In the genomic region with DNA sequence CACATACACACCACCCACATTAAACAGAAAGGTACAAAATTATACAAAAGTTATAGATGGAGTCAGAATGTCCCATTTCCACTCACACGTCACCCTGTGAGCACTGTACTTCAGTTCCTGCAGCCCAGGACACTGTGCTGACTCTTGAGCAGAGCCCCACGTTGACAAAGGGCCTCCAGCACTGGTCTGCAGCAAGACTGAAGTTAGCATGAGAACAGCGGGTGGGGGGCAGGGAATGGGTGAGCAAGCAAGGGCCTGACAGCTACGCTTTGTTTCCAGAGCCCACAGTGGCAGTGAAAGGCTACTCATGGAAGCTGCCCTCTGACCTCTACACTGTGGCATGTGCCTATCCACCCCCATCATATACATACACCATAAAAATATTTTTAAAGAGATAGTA, we compare ENCODE assay signal across 28 mouse cellular contexts. TPM values are rescaled to one million over a fixed set of nuclear protein-coding genes. Genes with fewer than 3 reads are reported as not detected.
DNase-seq lines count a peak whose midpoint lies in the region; TF ChIP-seq lines count a peak whose summit lies in the region.
"Had no signal": no experiment of that assay in that cellular context is flagged by ENCODE, and none has a peak within 500 bp of the region (broad histone marks: within the 10 kb centered on the region; RNA-seq: fewer than 3 reads in every experiment).

No protein-coding gene starts in this region.

- H3K36me3 ChIP-seq in ES-Bruce4 (ENCODE audit: control insufficient read depth, insufficient read depth, low read length, poor library complexity, severe bottlenecking): no peaks in the 10 kb centered on the region
- H3K36me3 ChIP-seq in thymus, adult 2 months (ENCODE audit: control insufficient read depth, insufficient read depth, low read length): no peaks in the 10 kb centered on the region
- H3K36me3 ChIP-seq: embryonic facial prominence, embryonic 12.5 days; G1E; heart, embryonic 12.5 days; limb, embryonic 10.5 days; limb, embryonic 15.5 days; liver, embryonic 13.5 days had no signal

- H3K4me3 ChIP-seq in left cerebral cortex, adult 2 months: no peak overlapping the region
- H3K4me3 ChIP-seq in ES-Bruce4 (ENCODE audit: low read depth, low read length): no peak overlapping the region
- H3K4me3 ChIP-seq in thymus, adult 2 months (ENCODE audit: control insufficient read depth, insufficient read depth, low read length): no peak overlapping the region
- H3K4me3 ChIP-seq: embryonic facial prominence, embryonic 12.5 days; heart, adult 2 months; heart, embryonic 12.5 days; layer of hippocampus, adult 2 months; limb, embryonic 10.5 days; limb, embryonic 15.5 days; liver, embryonic 13.5 days; neural tube, embryonic 15.5 days had no signal

- no peaks in the 10 kb centered on the region for H3K9me3 ChIP-seq in ES-Bruce4 (replicated peaks; ENCODE audit: control insufficient read depth, insufficient read depth, low read length, poor library complexity, severe bottlenecking)
- H3K9me3 ChIP-seq: embryonic facial prominence, embryonic 12.5 days; limb, embryonic 10.5 days; limb, embryonic 15.5 days; liver, embryonic 13.5 days; neural tube, embryonic 15.5 days had no signal

- intact Hi-C loops in left cerebral cortex, adult 2 months (cut with DNase I): no loop called here
- intact Hi-C loops in left cerebral cortex, postnatal 36 days (cut with DNase I): loop anchor here (5.0 kb wide), 1 partner anchor 37 kb away; no protein-coding TSS in a partner anchor

- H3K9ac ChIP-seq in ES-Bruce4 (ENCODE audit: low read depth, poor library complexity, severe bottlenecking): no peak overlapping the region
- H3K9ac ChIP-seq: embryonic facial prominence, embryonic 12.5 days; heart, embryonic 12.5 days; limb, embryonic 15.5 days; liver, embryonic 13.5 days; neural tube, embryonic 15.5 days had no signal

- H3K27me3 ChIP-seq in ES-Bruce4 (ENCODE audit: control insufficient read depth, insufficient read depth, low read length, poor library complexity, severe bottlenecking): no peaks in the 10 kb centered on the region
- H3K27me3 ChIP-seq in thymus, adult 2 months (ENCODE audit: control insufficient read depth, insufficient read depth, low read length): no peaks in the 10 kb centered on the region
- H3K27me3 ChIP-seq: embryonic facial prominence, embryonic 12.5 days; heart, embryonic 12.5 days; limb, embryonic 15.5 days; liver, embryonic 13.5 days; neural tube, embryonic 15.5 days had no signal

- TF ChIP-seq POLR2A in ES-Bruce4 (IDR thresholded peaks at IDR 0.05; ENCODE audit: insufficient read depth, low read length): no peak
- no peak for TF ChIP-seq POLR2A in thymus, adult 2 months (IDR thresholded peaks at IDR 0.05; ENCODE audit: control insufficient read depth, extremely low read depth, insufficient read depth, low read length, poor library complexity)

- TF ChIP-seq CTCF in left cerebral cortex, adult 2 months (IDR thresholded peaks at IDR 0.05): no peak
- no peak for TF ChIP-seq CTCF in ES-Bruce4 (IDR thresholded peaks at IDR 0.05; ENCODE audit: low read depth, low read length)
- TF ChIP-seq CTCF in thymus, adult 2 months (IDR thresholded peaks at IDR 0.05; ENCODE audit: borderline replicate concordance, control insufficient read depth, extremely low read depth, insufficient read depth, low read length, poor library complexity): no peak

- WGBS in thymus, adult 2 months: 86% methylated on average over 4 of the region's 4 CpGs

- 0 out of 2 replicates have a peak, but pooled peaks have one; percentile 36 for TF ChIP-seq EP300 in ES-Bruce4 (IDR thresholded peaks at IDR 0.05; ENCODE audit: insufficient read depth, low read depth, low read length)

- DNase-seq in left cerebral cortex, adult 2 months (ENCODE audit: extremely low spot score in 1 of 2, low spot score in 2 of 2): no peak
- DNase-seq in left cerebral cortex, postnatal 36 days (ENCODE audit: low spot score in 2 of 2): no peak
- DNase-seq in embryo, embryonic 10.5 days (ENCODE audit: low spot score): peak; percentile 50
- peak; percentile 21 for DNase-seq in mesoderm, embryonic 11.5 days (ENCODE audit: low read depth, low spot score)
- no peak for DNase-seq in lung, postnatal 10 days
- no peak for DNase-seq in kidney, postnatal 14 days
- DNase-seq in thymus, adult 2 months: no peak
- DNase-seq: adrenal gland, postnatal 10 days; B cell, adult 2 months; cerebellum, adult 9-10 months; heart, adult 2 months; heart, postnatal 4 days; kidney, postnatal 36 days; liver, embryonic 13.5 days; lung, adult 18-20 months; right cerebral cortex, adult 18-20 months; spleen, adult 18-20 months; thymus, postnatal 4 days had no signal

- peak overlapping the region; percentile 40; the same call in 1 of the 2 replicates for H3K27ac ChIP-seq in left cerebral cortex, adult 2 months
- no peak overlapping the region for H3K27ac ChIP-seq in ES-Bruce4 (ENCODE audit: insufficient read depth, low read length)
- H3K27ac ChIP-seq in thymus, adult 2 months (ENCODE audit: control insufficient read depth, insufficient read depth, low read length): no peak overlapping the region
- H3K27ac ChIP-seq: embryonic facial prominence, embryonic 12.5 days; heart, adult 2 months; hindbrain, postnatal 0 days; limb, embryonic 10.5 days; limb, embryonic 15.5 days; liver, embryonic 13.5 days; macrophage; neural tube, embryonic 15.5 days had no signal

- H3K4me1 ChIP-seq in ES-Bruce4 (ENCODE audit: control insufficient read depth, insufficient read depth, low read length): peaks cover 2% of the 10 kb centered on the region
- peaks cover 40% of the 10 kb centered on the region for H3K4me1 ChIP-seq in thymus, adult 2 months (replicated peaks; ENCODE audit: control insufficient read depth, insufficient read depth, low read length)
- H3K4me1 ChIP-seq: embryonic facial prominence, embryonic 12.5 days; heart, embryonic 12.5 days; limb, embryonic 15.5 days; liver, embryonic 13.5 days; neural tube, embryonic 15.5 days had no signal

RNA-seq across cellular contexts. Expression of a gene that starts 40.4 kb away (rescaled TPM):
- total RNA-seq in left cerebral cortex, adult 2 months (2021): 100 to 1,000 TPM; 300 to 320 TPM
- total RNA-seq in left cerebral cortex, postnatal 36 days (2021): 100 to 1,000 TPM; 269 to 307 TPM
- polyA plus RNA-seq in ES-Bruce4 (2011; ENCODE audit: insufficient read depth, insufficient read length, low read depth, missing spikeins): 0.43 and 0.62 TPM in 2 replicates
- 2.6 and 4.3 TPM in 2 replicates for polyA plus RNA-seq in thymus, adult 2 months (2012; rRNA removed)

RNA-seq across cellular contexts. Expression of a gene that starts 55.4 kb away (rescaled TPM):
- 10 to 100 TPM; 31.0 to 31.8 TPM for total RNA-seq in left cerebral cortex, adult 2 months (2021)
- 10 to 100 TPM; 23.9 to 39.4 TPM for total RNA-seq in left cerebral cortex, postnatal 36 days (2021)
- 37.6 and 48.1 TPM in 2 replicates for polyA plus RNA-seq in ES-Bruce4 (2011; ENCODE audit: insufficient read depth, insufficient read length, low read depth, missing spikeins)
- polyA plus RNA-seq in thymus, adult 2 months (2012; rRNA removed): 131 and 163 TPM in 2 replicates

Comparison
In these comparisons a context has a peak if more than half of its experiments do, and no peak if none do; other contexts are left out.
1. DNase-seq: peak in embryo, embryonic 10.5 days (single experiment) and mesoderm, embryonic 11.5 days (single experiment); none in left cerebral cortex, adult 2 months (0 of 2), left cerebral cortex, postnatal 36 days (0 of 2), lung, postnatal 10 days (single experiment), kidney, postnatal 14 days (single experiment) and thymus, adult 2 months (single experiment).